Mouse (Mus musculus) spleen, adult 2 months (tissue): Measurements from ENCODE around the gene Tsr3. TPM values are rescaled to one million over a fixed set of nuclear protein-coding genes. Genes with fewer than 3 reads are reported as not detected.

Source experiments
- DNase-seq, 2 experiments: peaks; one replicate each; pipeline versions ENCODE4 v3.0.0 to v3.0.0-alpha.2; 2012 to 2021; ENCODE audit warnings: low spot score in 2 of 2, low read depth in 1 of 2
- H3K27ac ChIP-seq: fragments of 200-500 bp; 2 replicates; pipeline ENCODE4 v1.5.1; 2012; ENCODE audit warnings: low read length, inconsistent platforms; ENCODE audit not compliant: insufficient read depth
- H3K27me3 ChIP-seq: fragments of 200-500 bp; 2 replicates; pipeline ENCODE4 v1.6.1; 2012; ENCODE audit warnings: mild to moderate bottlenecking, moderate library complexity, low read length, inconsistent platforms; ENCODE audit not compliant: control insufficient read depth, insufficient read depth
- H3K36me3 ChIP-seq: fragments of 200-500 bp; 2 replicates; pipeline ENCODE4 v1.6.1; 2012; ENCODE audit warnings: mild to moderate bottlenecking, low read length, inconsistent platforms; ENCODE audit not compliant: control insufficient read depth, insufficient read depth
- H3K4me1 ChIP-seq: fragments of 200-500 bp; 2 replicates; pipeline ENCODE4 v1.6.1; 2011; ENCODE audit warnings: inconsistent platforms; ENCODE audit not compliant: control insufficient read depth, insufficient read depth, insufficient read length
- H3K4me3 ChIP-seq: fragments of 200-500 bp; 2 replicates; pipeline ENCODE4 v1.5.1; 2011; ENCODE audit warnings: mild to moderate bottlenecking, inconsistent platforms; ENCODE audit not compliant: insufficient read depth, insufficient read length; ENCODE audit errors: extremely low read depth
- CTCF ChIP-seq: fragments of 200-500 bp; IDR thresholded peaks from 2 replicates; pipeline ENCODE4 v1.5.1; 2011; ENCODE audit warnings: mild to moderate bottlenecking, inconsistent platforms; ENCODE audit not compliant: insufficient read depth, insufficient read length, insufficient replicate concordance; ENCODE audit errors: extremely low read depth
- POLR2A ChIP-seq: fragments of 200-500 bp; IDR thresholded peaks from 2 replicates; pipeline ENCODE4 v1.6.1; 2011; ENCODE audit warnings: low read depth, low read length, inconsistent platforms
- WGBS: fragments of 180-500 bp; shearing (Covaris S2); methylation state at CpG from one replicate; pipeline ENCODE4 v1.1.7; 2018; 5-methylcytosine and 5-hydroxymethylcytosine counted together
- polyA plus RNA-seq: library from polyadenylated mRNA; depleted of rRNA; stranded (reverse); fragments of >200 nt; gene quantifications from 2 replicates; pipeline ENCODE4 v1.2.3, GENCODE M21; 2012

Gene Tsr3
- polyA plus RNA-seq, 1 experiment: 13.1 TPM

DNA sequence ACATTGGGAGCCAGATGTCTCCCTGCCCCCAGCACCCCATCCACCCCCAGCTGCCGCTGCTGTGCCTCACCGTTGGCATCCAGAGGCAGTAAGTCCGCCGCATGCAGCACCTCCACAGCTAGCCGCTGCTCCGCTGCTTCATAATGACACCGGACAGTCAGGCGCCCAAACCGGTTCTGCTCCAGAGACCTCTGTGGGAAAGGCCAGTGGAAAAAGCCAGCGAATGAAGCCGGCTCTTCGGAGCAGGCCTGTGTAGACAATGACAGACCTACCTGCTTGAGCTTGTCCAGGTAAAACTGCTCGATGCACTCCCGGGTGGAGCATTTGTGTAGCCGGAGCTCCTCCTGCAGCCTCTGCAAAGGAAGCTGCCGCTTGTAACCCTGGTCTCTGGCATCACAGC lies 4.3 kb downstream of the Tsr3 start:
- Histone ChIP-seq H3K4me3 (no peak overlapping the region), H3K27me3 (no peaks in the 10 kb centered on the region), H3K27ac (no peak overlapping the region), H3K4me1 (peaks cover 9% of the 10 kb centered on the region), H3K36me3 (peaks cover 12% of the 10 kb centered on the region)
- no peak for DNase-seq
- 90% methylated on average over 16 of the region's 16 CpGs for WGBS
- TF ChIP-seq CTCF (no peak), POLR2A (no peak)

DNA sequence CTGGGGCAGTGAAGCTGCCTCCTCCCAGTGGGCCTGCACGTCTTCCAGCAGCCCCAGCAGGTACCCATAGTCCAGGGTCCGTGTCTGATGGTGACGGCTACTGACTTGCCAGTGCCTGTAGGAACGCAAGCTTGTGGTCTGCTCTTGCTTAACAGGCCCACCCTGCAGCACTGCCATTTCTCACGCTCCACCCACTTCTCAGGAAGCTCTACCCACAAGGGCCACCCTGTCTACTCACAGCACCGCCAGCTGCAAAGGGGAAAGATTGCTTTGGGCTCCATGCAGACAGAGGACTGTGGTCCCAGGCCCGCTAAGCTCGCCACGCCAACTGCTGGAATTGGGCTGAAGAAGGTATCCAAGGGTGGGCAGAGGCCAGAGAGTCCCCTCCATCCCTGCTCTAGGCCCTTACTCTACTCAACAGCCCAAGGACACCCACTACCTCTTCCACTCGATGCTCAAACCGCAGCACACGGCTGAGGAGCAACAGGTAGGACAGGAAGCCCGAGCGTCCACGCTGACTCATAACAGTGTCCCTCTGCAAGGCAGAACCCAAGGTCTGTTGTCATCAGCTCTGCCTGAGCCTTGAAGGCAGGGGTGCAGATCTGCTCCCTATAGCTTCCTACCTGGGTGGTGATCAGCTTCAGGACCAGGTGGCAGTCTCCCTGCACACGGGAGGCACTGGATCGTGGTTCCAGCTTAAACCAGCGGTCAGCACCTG lies 8.2 kb downstream of the Tsr3 start:
- H3K4me1 ChIP-seq: peaks cover 5% of the 10 kb centered on the region; the same call in 1 of the 2 replicates
- H3K27me3 ChIP-seq: no peaks in the 10 kb centered on the region
- H3K4me3 ChIP-seq: peak overlapping the region; percentile 31
- no peak for DNase-seq
- H3K36me3 ChIP-seq: peaks cover 7% of the 10 kb centered on the region
- peak overlapping the region; percentile 55 for H3K27ac ChIP-seq
- 14% methylated on average over 18 of the region's 18 CpGs for WGBS
- no peak for TF ChIP-seq POLR2A
- TF ChIP-seq CTCF: no peak

- TF ChIP-seq POLR2A: no peak
- TF ChIP-seq CTCF: no peak
- DNase-seq: no peak
- Histone ChIP-seq H3K27me3 (0 out of 2 replicates have a peak, but pooled peaks cover 2% of the 10 kb centered on the region), H3K4me3 (no peak overlapping the region), H3K4me1 (peaks cover 8% of the 10 kb centered on the region; the same call in 1 of the 2 replicates), H3K36me3 (no peaks in the 10 kb centered on the region), H3K27ac (no peak overlapping the region)
- 90% methylated on average over 8 of the region's 8 CpGs for WGBS
Measured at GRCm38 (mm10) chr17:25250181-25250835, 10.3 kb downstream of the Tsr3 start.

- no peak for DNase-seq
- Histone ChIP-seq H3K4me1 (peaks cover 18% of the 10 kb centered on the region; the same call in 1 of the 2 replicates), H3K4me3 (no peak overlapping the region), H3K36me3 (no peaks in the 10 kb centered on the region), H3K27ac (no peak overlapping the region), H3K27me3 (peaks cover 12% of the 10 kb centered on the region)
- WGBS: 74% methylated on average over 3 of the region's 3 CpGs
- no peak for TF ChIP-seq CTCF
- no peak for TF ChIP-seq POLR2A
Measured at GRCm38 (mm10) chr17:25252643-25253042, 12.7 kb downstream of the Tsr3 start.

- no peak overlapping the region for H3K27ac ChIP-seq
- WGBS: 38% methylated on average over 10 of the region's 10 CpGs
- no peak overlapping the region for H3K4me3 ChIP-seq
- no peaks in the 10 kb centered on the region for H3K36me3 ChIP-seq
- peaks cover 12% of the 10 kb centered on the region for H3K27me3 ChIP-seq
- no peak for TF ChIP-seq CTCF
- no peak for TF ChIP-seq POLR2A
- DNase-seq: no peak
- H3K4me1 ChIP-seq: peaks cover 16% of the 10 kb centered on the region; the same call in 1 of the 2 replicates
Measured at GRCm38 (mm10) chr17:25253760-25254159, 13.8 kb downstream of the Tsr3 start.

DNA sequence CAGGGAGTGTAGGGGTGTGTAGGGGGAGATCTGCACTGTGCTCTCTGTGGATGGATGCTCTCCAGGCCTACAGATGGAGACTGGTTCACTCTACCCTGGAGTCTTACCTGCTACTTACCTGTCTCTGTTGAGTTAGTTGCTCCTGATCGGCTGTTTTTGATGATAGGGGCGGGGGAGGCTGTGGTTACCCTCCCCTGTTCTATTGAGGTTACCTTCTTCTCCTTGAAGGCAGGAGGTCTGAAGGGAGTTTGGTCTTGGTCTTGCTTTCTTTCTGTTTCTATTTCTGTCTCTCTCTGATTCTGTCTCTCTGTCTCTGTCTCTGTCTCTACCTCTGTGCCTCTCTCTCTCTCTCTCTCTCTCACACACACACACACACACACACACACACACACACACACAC lies 15.1 kb downstream of the Tsr3 start:
- peaks cover 12% of the 10 kb centered on the region for H3K27me3 ChIP-seq
- peaks cover 16% of the 10 kb centered on the region; the same call in 1 of the 2 replicates for H3K4me1 ChIP-seq
- H3K4me3 ChIP-seq: no peak overlapping the region; the same call in 1 of the 2 replicates
- H3K36me3 ChIP-seq: peaks cover 3% of the 10 kb centered on the region; the same call in 1 of the 2 replicates
- DNase-seq: no peak
- WGBS: 30% methylated on average over 2 of the region's 2 CpGs
- no peak for TF ChIP-seq POLR2A
- no peak for TF ChIP-seq CTCF
- no peak overlapping the region for H3K27ac ChIP-seq

- Histone ChIP-seq H3K4me1 (peaks cover 16% of the 10 kb centered on the region; the same call in 1 of the 2 replicates), H3K36me3 (peaks cover 5% of the 10 kb centered on the region; the same call in 1 of the 2 replicates), H3K4me3 (peak within 1 kb of the TSS; percentile 32; the same call in 1 of the 2 replicates), H3K27me3 (peaks cover 12% of the 10 kb centered on the region), H3K27ac (no peak within 1 kb of the TSS)
- TF ChIP-seq CTCF (no peak), POLR2A (no peak)
- DNase-seq: no peak
- 4% methylated on average over 35 of the region's 35 CpGs for WGBS
Measured at GRCm38 (mm10) chr17:25256140-25256754, 16.3 kb downstream of the Tsr3 start, which contains the start of gene Baiap3. Gene Baiap3, minus strand, starts transcription at chr17:25256364.
